In genomic region chr9:104444906-104445305, GRCm38 (mm10) we compare ENCODE assay signal across 9 mouse cellular contexts.
DNase-seq lines count a peak whose midpoint lies in the region; ATAC-seq and TF ChIP-seq lines count a peak whose summit lies in the region.
"Had no signal": no experiment of that assay in that cellular context is flagged by ENCODE, and none has a peak within 500 bp of the region (broad histone marks: within the 10 kb centered on the region; RNA-seq: fewer than 3 reads in every experiment).

No protein-coding gene starts in this region.

- H3K27ac ChIP-seq in kidney, postnatal 0 days, result no peak overlapping the region
- H3K27ac ChIP-seq in kidney, embryonic 14.5 days (ENCODE audit: low read depth, low read length), result no peak overlapping the region
- no peak overlapping the region for H3K27ac ChIP-seq in stomach, postnatal 0 days (replicated peaks)
- H3K27ac ChIP-seq: hindbrain, embryonic 15.5 days; neural tube, embryonic 12.5 days had no signal

- no peak overlapping the region for H3K9ac ChIP-seq in kidney, postnatal 0 days (ENCODE audit: low read depth, low read length)
- no peak overlapping the region for H3K9ac ChIP-seq in kidney, embryonic 14.5 days (ENCODE audit: low read depth, low read length)
- no peak overlapping the region for H3K9ac ChIP-seq in stomach, postnatal 0 days (ENCODE audit: low read length)
- H3K9ac ChIP-seq: hindbrain, embryonic 15.5 days; neural tube, embryonic 12.5 days had no signal

- no peaks in the 10 kb centered on the region for H3K27me3 ChIP-seq in kidney, postnatal 0 days (ENCODE audit: insufficient read depth, low read length)
- H3K27me3 ChIP-seq in kidney, embryonic 14.5 days (ENCODE audit: control insufficient read depth, insufficient read depth, low read length), result no peaks in the 10 kb centered on the region
- no peaks in the 10 kb centered on the region for H3K27me3 ChIP-seq in stomach, postnatal 0 days (ENCODE audit: control insufficient read depth, insufficient read depth, low read length)
- H3K27me3 ChIP-seq: hindbrain, embryonic 15.5 days; neural tube, embryonic 12.5 days had no signal

- 60% methylated on average over 5 of the region's 5 CpGs for WGBS in kidney, postnatal 0 days
- WGBS in kidney, embryonic 14.5 days, result 59% methylated on average over 5 of the region's 5 CpGs
- 50% methylated on average over 5 of the region's 5 CpGs for WGBS in stomach, postnatal 0 days

- H3K4me1 ChIP-seq in kidney, postnatal 0 days (replicated peaks; ENCODE audit: insufficient read depth, low read length), result no peaks in the 10 kb centered on the region
- no peaks in the 10 kb centered on the region for H3K4me1 ChIP-seq in kidney, embryonic 14.5 days (ENCODE audit: control insufficient read depth, insufficient read depth, low read length)
- H3K4me1 ChIP-seq in stomach, postnatal 0 days (replicated peaks; ENCODE audit: control insufficient read depth, insufficient read depth), result no peaks in the 10 kb centered on the region
- H3K4me1 ChIP-seq: hindbrain, embryonic 15.5 days; neural tube, embryonic 12.5 days had no signal

- no peak for TF ChIP-seq EP300 in stomach, postnatal 0 days (optimal IDR thresholded peaks at IDR 0.05)

- no peak for ATAC-seq in kidney, postnatal 0 days (replicated peaks; ENCODE audit: low FRiP score, low read depth)
- no peak for ATAC-seq in kidney, embryonic 14.5 days (ENCODE audit: low FRiP score, low TSS enrichment)
- peak; percentile 47 for ATAC-seq in megakaryocyte, adult 5-6 weeks (ENCODE audit: poor library complexity, severe bottlenecking)
- ATAC-seq in stomach, postnatal 0 days (ENCODE audit: low FRiP score, low TSS enrichment), result no peak

- TF ChIP-seq CTCF in kidney, postnatal 0 days (IDR thresholded peaks at IDR 0.05; ENCODE audit: low read depth), result peak; percentile 67
- peak; percentile 70 for TF ChIP-seq CTCF in stomach, postnatal 0 days (IDR thresholded peaks at IDR 0.05; ENCODE audit: low read depth)

- no peak overlapping the region for H3K4me2 ChIP-seq in kidney, postnatal 0 days (ENCODE audit: low read length)
- no peak overlapping the region for H3K4me2 ChIP-seq in kidney, embryonic 14.5 days (replicated peaks; ENCODE audit: low read depth, low read length)
- H3K4me2 ChIP-seq in stomach, postnatal 0 days (replicated peaks; ENCODE audit: low read depth), result no peak overlapping the region
- H3K4me2 ChIP-seq: hindbrain, embryonic 15.5 days; neural tube, embryonic 12.5 days had no signal

- DNase-seq in kidney, postnatal 0 days (ENCODE audit: low spot score), result peak; percentile 6
- DNase-seq in adrenal gland, postnatal 25 days, result peak; percentile 29
- peak; percentile 56 for DNase-seq in embryo, embryonic 10.5 days (ENCODE audit: low spot score)
- peak; percentile 32 to 69 for DNase-seq in layer of hippocampus, postnatal 25 days (ENCODE audit: extremely low spot score in 1 of 2, low spot score in 1 of 2)
- peak; percentile 30 for DNase-seq in stomach, postnatal 0 days (ENCODE audit: low spot score)

- H3K4me3 ChIP-seq in kidney, postnatal 0 days (replicated peaks; ENCODE audit: low read depth, low read length), result no peak overlapping the region
- H3K4me3 ChIP-seq in kidney, embryonic 14.5 days (ENCODE audit: low read length), result no peak overlapping the region
- no peak overlapping the region for H3K4me3 ChIP-seq in stomach, postnatal 0 days (ENCODE audit: low read depth, low read length)
- H3K4me3 ChIP-seq: hindbrain, embryonic 15.5 days; neural tube, embryonic 12.5 days had no signal

- no peaks in the 10 kb centered on the region for H3K36me3 ChIP-seq in kidney, postnatal 0 days (ENCODE audit: insufficient read depth, low read length)
- no peaks in the 10 kb centered on the region for H3K36me3 ChIP-seq in kidney, embryonic 14.5 days (ENCODE audit: control insufficient read depth, insufficient read depth, low read length)
- no peaks in the 10 kb centered on the region for H3K36me3 ChIP-seq in stomach, postnatal 0 days (ENCODE audit: control insufficient read depth, insufficient read depth, low read length)
- H3K36me3 ChIP-seq: hindbrain, embryonic 15.5 days; neural tube, embryonic 12.5 days had no signal

- H3K9me3 ChIP-seq in kidney, postnatal 0 days (replicated peaks; ENCODE audit: low read length), result no peaks in the 10 kb centered on the region
- H3K9me3 ChIP-seq in kidney, embryonic 14.5 days (ENCODE audit: control insufficient read depth, low read length), result no peaks in the 10 kb centered on the region
- H3K9me3 ChIP-seq in stomach, postnatal 0 days (ENCODE audit: control insufficient read depth, low read length), result no peaks in the 10 kb centered on the region
- H3K9me3 ChIP-seq: hindbrain, embryonic 15.5 days; neural tube, embryonic 12.5 days had no signal

Comparison
In these comparisons a context has a peak if more than half of its experiments do, and no peak if none do; other contexts are left out.
1. DNase-seq: peak in every context shown above with its lines; median percentile 56 in embryo, embryonic 10.5 days; 50 in layer of hippocampus, postnatal 25 days; 30 in stomach, postnatal 0 days; 29 in adrenal gland, postnatal 25 days; 6 in kidney, postnatal 0 days.